Comparison of ENCODE assay signal across 13 mouse cellular contexts in the genomic region with DNA sequence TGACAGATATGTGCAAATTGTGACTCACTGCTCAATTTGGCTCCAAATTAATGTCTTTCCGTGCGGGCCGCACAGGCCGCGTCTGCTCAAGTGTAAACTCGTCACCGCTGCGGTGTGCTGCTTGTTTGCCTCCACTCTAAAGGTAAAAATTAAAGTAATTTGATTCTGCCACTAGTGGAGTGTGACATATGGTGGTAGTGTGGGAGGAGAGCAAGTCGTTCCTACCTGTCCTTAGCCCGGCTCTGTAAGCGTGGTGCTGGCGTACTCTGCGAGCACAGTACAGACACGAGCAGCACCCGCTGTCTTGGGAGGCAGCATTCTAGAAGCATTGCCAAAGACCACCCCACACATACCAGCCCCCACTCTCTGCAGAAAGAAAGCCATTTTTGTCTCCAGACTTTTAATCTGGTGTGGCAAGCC.
A peak's percentile ranks its signal among the peaks of the same experiment; 100 is the strongest.
DNase-seq lines count a peak whose midpoint lies in the region; ATAC-seq lines count a peak whose summit lies in the region.
"Had no signal": no experiment of that assay in that cellular context is flagged by ENCODE, and none has a peak within 500 bp of the region (broad histone marks: within the 10 kb centered on the region; RNA-seq: fewer than 3 reads in every experiment).

No protein-coding gene starts in this region.

- 0 out of 2 replicates have a peak overlapping the region, but pooled peaks have one; percentile 25 for H3K27ac ChIP-seq in midbrain, embryonic 12.5 days (replicated peaks)
- H3K27ac ChIP-seq in midbrain, embryonic 10.5 days (replicated peaks): no peak overlapping the region
- no peak overlapping the region for H3K27ac ChIP-seq in stomach, embryonic 16.5 days (ENCODE audit: low read length)
- H3K27ac ChIP-seq: embryonic facial prominence, embryonic 13.5 days; heart, embryonic 15.5 days; neural tube, embryonic 12.5 days had no signal

- intact Hi-C loops in left cerebral cortex, postnatal 25 days (cut with DNase I): loop anchor here (1.0 to 5.0 kb wide), 2 partner anchors 68 to 216 kb away; partner anchors contain the start of gene Ntng2

- no peak overlapping the region for H3K4me2 ChIP-seq in midbrain, embryonic 12.5 days (replicated peaks)
- H3K4me2 ChIP-seq in stomach, embryonic 16.5 days (ENCODE audit: low read depth, low read length): no peak overlapping the region
- H3K4me2 ChIP-seq: embryonic facial prominence, embryonic 13.5 days; heart, embryonic 15.5 days; lung, embryonic 14.5 days; neural tube, embryonic 12.5 days had no signal

- DNase-seq in midbrain, embryonic 10.5 days (ENCODE audit: low spot score): no peak
- DNase-seq in frontal cortex, adult 2 months (ENCODE audit: extremely low spot score in 1 of 2, low spot score in 1 of 2): peak; percentile 56 to 69
- peak; percentile 68 to 84 for DNase-seq in left cerebral cortex, postnatal 25 days (ENCODE audit: low spot score in 2 of 2)
- no peak for DNase-seq in urinary bladder, postnatal 14 days (ENCODE audit: low spot score)
- DNase-seq in spleen, postnatal 4 days (ENCODE audit: low spot score in 2 of 2): no peak
- no peak for DNase-seq in adrenal gland, adult 18-20 months (ENCODE audit: low spot score in 2 of 2)
- DNase-seq: lung, embryonic 14.5 days had no signal

- peaks cover 41% of the 10 kb centered on the region for H3K4me1 ChIP-seq in midbrain, embryonic 12.5 days
- peaks cover 39% of the 10 kb centered on the region for H3K4me1 ChIP-seq in midbrain, embryonic 10.5 days
- peaks cover 14% of the 10 kb centered on the region for H3K4me1 ChIP-seq in stomach, embryonic 16.5 days (ENCODE audit: control insufficient read depth, insufficient read depth, low read length)

- no peaks in the 10 kb centered on the region for H3K9me3 ChIP-seq in midbrain, embryonic 12.5 days
- no peaks in the 10 kb centered on the region for H3K9me3 ChIP-seq in midbrain, embryonic 10.5 days (replicated peaks)
- H3K9me3 ChIP-seq in stomach, embryonic 16.5 days (replicated peaks; ENCODE audit: control insufficient read depth, low read length): no peaks in the 10 kb centered on the region
- H3K9me3 ChIP-seq: embryonic facial prominence, embryonic 13.5 days; heart, embryonic 15.5 days; neural tube, embryonic 12.5 days had no signal

- no peaks in the 10 kb centered on the region for H3K27me3 ChIP-seq in midbrain, embryonic 12.5 days
- no peaks in the 10 kb centered on the region for H3K27me3 ChIP-seq in midbrain, embryonic 10.5 days (ENCODE audit: low read depth, poor library complexity, severe bottlenecking)
- H3K27me3 ChIP-seq in stomach, embryonic 16.5 days (ENCODE audit: control insufficient read depth, insufficient read depth, low read length): no peaks in the 10 kb centered on the region
- H3K27me3 ChIP-seq: CH12.LX; embryonic facial prominence, embryonic 13.5 days; heart, embryonic 15.5 days; neural tube, embryonic 12.5 days had no signal

- no peak overlapping the region for H3K9ac ChIP-seq in midbrain, embryonic 12.5 days (replicated peaks)
- peak overlapping the region; percentile 24; the same call in 1 of the 2 replicates for H3K9ac ChIP-seq in stomach, embryonic 16.5 days (ENCODE audit: low read length)
- H3K9ac ChIP-seq: embryonic facial prominence, embryonic 13.5 days; heart, embryonic 15.5 days; lung, embryonic 14.5 days; neural tube, embryonic 12.5 days had no signal

- 83% methylated on average over 15 of the region's 15 CpGs for WGBS in midbrain, embryonic 12.5 days
- whole genome bisulfite sequencing in midbrain, embryonic 10.5 days: 93% methylated on average over 15 of the region's 15 CpGs
- WGBS in stomach, embryonic 16.5 days: 43% methylated on average over 15 of the region's 15 CpGs

- H3K4me3 ChIP-seq in midbrain, embryonic 12.5 days: no peak overlapping the region
- no peak overlapping the region for H3K4me3 ChIP-seq in midbrain, embryonic 10.5 days
- H3K4me3 ChIP-seq in stomach, embryonic 16.5 days (replicated peaks; ENCODE audit: low read length): no peak overlapping the region
- H3K4me3 ChIP-seq: embryonic facial prominence, embryonic 13.5 days; heart, embryonic 15.5 days; neural tube, embryonic 12.5 days had no signal

- ATAC-seq in midbrain, embryonic 12.5 days (ENCODE audit: low FRiP score, low read depth): no peak
- ATAC-seq in stomach, embryonic 16.5 days (ENCODE audit: insufficient read depth, low FRiP score): peak; percentile 15; the same call in 1 of the 2 replicates

- H3K36me3 ChIP-seq in midbrain, embryonic 12.5 days: peaks cover 5% of the 10 kb centered on the region; the same call in 1 of the 2 replicates
- no peaks in the 10 kb centered on the region for H3K36me3 ChIP-seq in midbrain, embryonic 10.5 days
- no peaks in the 10 kb centered on the region for H3K36me3 ChIP-seq in stomach, embryonic 16.5 days (ENCODE audit: control insufficient read depth, insufficient read depth, low read length)
- H3K36me3 ChIP-seq: embryonic facial prominence, embryonic 13.5 days; heart, embryonic 15.5 days; neural tube, embryonic 12.5 days had no signal

Comparison
In these comparisons a context has a peak if more than half of its experiments do, and no peak if none do; other contexts are left out.
1. DNase-seq: peak in frontal cortex, adult 2 months (2 of 2) and left cerebral cortex, postnatal 25 days (2 of 2); none in midbrain, embryonic 10.5 days (single experiment), urinary bladder, postnatal 14 days (single experiment), spleen, postnatal 4 days (0 of 2) and adrenal gland, adult 18-20 months (0 of 2).